Mouse (Mus musculus) liver, embryonic 13.5 days (tissue): ENCODE measurements around the gene Olfr1375. TPM values are rescaled to one million over a fixed set of nuclear protein-coding genes. Genes with fewer than 3 reads are reported as not detected.

ENCODE experiments used
- ATAC-seq: fragments of 200-750 bp; cut with Nextera tagmentation; 2 replicates; pipeline ENCODE4 v1.8.0; 2017; ENCODE audit warnings: low read depth, mild to moderate bottlenecking, moderate number of reproducible peaks, moderate library complexity
- DNase-seq: peaks from one replicate; pipeline ENCODE4 v3.0.0; 2022
- H3K27ac ChIP-seq: fragments of 300-500 bp; sonication (generic); 2 replicates; pipeline ENCODE4 v1.5.1; 2015; ENCODE audit warnings: moderate library complexity, mild to moderate bottlenecking, inconsistent platforms
- H3K27me3 ChIP-seq: fragments of 300-500 bp; sonication (generic); 2 replicates; pipeline ENCODE4 v1.6.1; 2015; ENCODE audit warnings: mild to moderate bottlenecking, inconsistent platforms
- H3K36me3 ChIP-seq: fragments of 300-500 bp; sonication (generic); 2 replicates; pipeline ENCODE4 v1.6.1; 2015; ENCODE audit warnings: mild to moderate bottlenecking, inconsistent platforms
- H3K4me1 ChIP-seq: fragments of 300-500 bp; sonication (generic); replicated peaks from 2 replicates; pipeline ENCODE4 v1.6.1; 2015; ENCODE audit warnings: inconsistent platforms
- H3K4me2 ChIP-seq: fragments of 300-500 bp; sonication (generic); 2 replicates; pipeline ENCODE4 v1.6.1; 2015; ENCODE audit warnings: inconsistent platforms, mild to moderate bottlenecking, moderate library complexity
- H3K4me3 ChIP-seq: fragments of 300-500 bp; sonication (generic); replicated peaks from 2 replicates; pipeline ENCODE4 v1.5.1; 2015; ENCODE audit warnings: mild to moderate bottlenecking, inconsistent platforms
- H3K9ac ChIP-seq: fragments of 300-500 bp; sonication (generic); 2 replicates; pipeline ENCODE4 v1.6.1; 2015; ENCODE audit warnings: mild to moderate bottlenecking, inconsistent platforms
- H3K9me3 ChIP-seq: fragments of 300-500 bp; sonication (generic); replicated peaks from 2 replicates; pipeline ENCODE4 v1.6.1; 2016; ENCODE audit warnings: inconsistent platforms
- whole genome bisulfite sequencing: fragments of 180-500 bp; shearing (Covaris S2); methylation state at CpG from one replicate; pipeline ENCODE4 v1.1.7; 2015; ENCODE audit not compliant: insufficient replicate concordance; 5-methylcytosine and 5-hydroxymethylcytosine counted together
- polyA plus RNA-seq: library from polyadenylated mRNA; unstranded; fragments of >200 nt; fragmentation: Nextera tagmentation; extraction: Ambion mirVana; gene quantifications from 2 replicates; pipeline ENCODE4 v1.2.1, GENCODE M21; 2015

Olfr1375 gene
- polyA plus RNA-seq, 1 experiment from 2014 or later: not detected

GRCm38 (mm10) chr11:51051678-51052077, 3.8 kb downstream of the Olfr1375 start:
- Histone ChIP-seq H3K36me3 (no peaks in the 10 kb centered on the region), H3K27ac (no peak overlapping the region), H3K4me3 (no peak overlapping the region), H3K9me3 (no peaks in the 10 kb centered on the region), H3K27me3 (no peaks in the 10 kb centered on the region), H3K4me1 (no peaks in the 10 kb centered on the region), H3K9ac (no peak overlapping the region), H3K4me2 (no peak overlapping the region)
- DNase-seq (no peak), ATAC-seq (no peak)
- WGBS: 46% methylated on average over 2 of the region's 2 CpGs

GRCm38 (mm10) chr11:51053230-51053629, 5.3 kb downstream of the Olfr1375 start:
- H3K4me3 ChIP-seq: no peak overlapping the region
- no peaks in the 10 kb centered on the region for H3K27me3 ChIP-seq
- no peak overlapping the region for H3K4me2 ChIP-seq
- H3K27ac ChIP-seq: no peak overlapping the region
- no peak overlapping the region for H3K9ac ChIP-seq
- DNase-seq (no peak), ATAC-seq (no peak)
- H3K9me3 ChIP-seq: no peaks in the 10 kb centered on the region
- 38% methylated on average over 3 of the region's 3 CpGs for WGBS
- H3K36me3 ChIP-seq: no peaks in the 10 kb centered on the region
- no peaks in the 10 kb centered on the region for H3K4me1 ChIP-seq

- peak within 1 kb of the TSS; percentile 73 for H3K4me2 ChIP-seq
- H3K36me3 ChIP-seq: no peaks in the 10 kb centered on the region
- H3K27me3 ChIP-seq: no peaks in the 10 kb centered on the region
- H3K4me3 ChIP-seq: peak within 1 kb of the TSS; percentile 66
- H3K4me1 ChIP-seq: peaks cover 9% of the 10 kb centered on the region
- peak; percentile 34 for DNase-seq
- WGBS: under 1% methylated on average over 32 of the region's 32 CpGs
- peak within 1 kb of the TSS; percentile 68 for H3K9ac ChIP-seq
- peak; percentile 75 for ATAC-seq
- no peak within 1 kb of the TSS for H3K27ac ChIP-seq
- H3K9me3 ChIP-seq: no peaks in the 10 kb centered on the region
These were observed 11.3 kb downstream of the Olfr1375 start, which contains the start of gene Zfp354a for GRCm38 (mm10) chr11:51059151-51059571. Gene Zfp354a (plus strand): TSS chr11:51059257.

GRCm38 (mm10) chr11:51059640-51060039, 11.7 kb downstream of the Olfr1375 start:
- Histone ChIP-seq H3K27me3 (no peaks in the 10 kb centered on the region), H3K27ac (no peak overlapping the region), H3K4me1 (peaks cover 9% of the 10 kb centered on the region), H3K9ac (peak overlapping the region; percentile 68), H3K9me3 (no peaks in the 10 kb centered on the region), H3K4me2 (peak overlapping the region; percentile 73), H3K36me3 (no peaks in the 10 kb centered on the region), H3K4me3 (peak overlapping the region; percentile 66)
- DNase-seq (no peak), ATAC-seq (no peak; the same call in 1 of the 2 replicates)
- WGBS: 15% methylated on average over 14 of the region's 14 CpGs

- Histone ChIP-seq H3K9ac (no peak overlapping the region), H3K4me1 (peaks cover 9% of the 10 kb centered on the region), H3K27ac (no peak overlapping the region), H3K4me2 (no peak overlapping the region), H3K27me3 (no peaks in the 10 kb centered on the region), H3K36me3 (no peaks in the 10 kb centered on the region), H3K9me3 (no peaks in the 10 kb centered on the region), H3K4me3 (no peak overlapping the region)
- DNase-seq (no peak), ATAC-seq (no peak)
- WGBS: 77% methylated on average over 6 of the region's 6 CpGs
These were observed 13.1 kb downstream of the Olfr1375 start for GRCm38 (mm10) chr11:51060981-51061380.

- ATAC-seq: no peak
These were observed 15.4 kb downstream of the Olfr1375 start for GRCm38 (mm10) chr11:51063276-51063675.

GRCm38 (mm10) chr11:51063841-51064240, 15.9 kb downstream of the Olfr1375 start:
- Histone ChIP-seq H3K27me3 (no peaks in the 10 kb centered on the region), H3K36me3 (peaks cover 6% of the 10 kb centered on the region; the same call in 1 of the 2 replicates), H3K27ac (no peak overlapping the region), H3K9ac (no peak overlapping the region), H3K4me1 (peaks cover 9% of the 10 kb centered on the region), H3K9me3 (no peaks in the 10 kb centered on the region), H3K4me3 (no peak overlapping the region), H3K4me2 (no peak overlapping the region)
- no peak for ATAC-seq
- 75% methylated on average over 8 of the region's 8 CpGs for WGBS
- DNase-seq: no peak

More at GRCm38 (mm10) chr11:51063276-51063675, 15.4 kb downstream of the Olfr1375 start:
- 76% methylated on average over 7 of the region's 7 CpGs for WGBS
- no peak overlapping the region for H3K27ac ChIP-seq
- H3K36me3 ChIP-seq: peaks cover under 1% of the 10 kb centered on the region; the same call in 1 of the 2 replicates
- H3K9ac ChIP-seq: no peak overlapping the region
- H3K9me3 ChIP-seq: no peaks in the 10 kb centered on the region
- DNase-seq: no peak
- H3K4me1 ChIP-seq: peaks cover 9% of the 10 kb centered on the region
- no peak overlapping the region for H3K4me2 ChIP-seq
- no peaks in the 10 kb centered on the region for H3K27me3 ChIP-seq
- H3K4me3 ChIP-seq: no peak overlapping the region

- H3K36me3 ChIP-seq: no peaks in the 10 kb centered on the region
- no peak overlapping the region for H3K27ac ChIP-seq
- no peak overlapping the region for H3K9ac ChIP-seq
- no peaks in the 10 kb centered on the region for H3K4me1 ChIP-seq
- H3K4me2 ChIP-seq: no peak overlapping the region
- DNase-seq (no peak), ATAC-seq (no peak)
- H3K27me3 ChIP-seq: no peaks in the 10 kb centered on the region
- 32% methylated on average over 7 of the region's 7 CpGs for WGBS
- H3K9me3 ChIP-seq: no peaks in the 10 kb centered on the region
- no peak overlapping the region for H3K4me3 ChIP-seq
These were observed 36.6 kb downstream of the Olfr1375 start for GRCm38 (mm10) chr11:51084527-51084926.

GRCm38 (mm10) chr11:51085269-51085668, 37.4 kb downstream of the Olfr1375 start:
- ATAC-seq: no peak

More at GRCm38 (mm10) chr11:51085269-51085668, 37.4 kb downstream of the Olfr1375 start:
- Histone ChIP-seq H3K4me2 (no peak overlapping the region), H3K9me3 (no peaks in the 10 kb centered on the region), H3K4me3 (no peak overlapping the region), H3K27me3 (no peaks in the 10 kb centered on the region), H3K9ac (no peak overlapping the region), H3K4me1 (no peaks in the 10 kb centered on the region), H3K36me3 (no peaks in the 10 kb centered on the region), H3K27ac (no peak overlapping the region)
- no peak for DNase-seq
- WGBS: 54% methylated on average over 13 of the region's 13 CpGs

Other genes with a start within 250 kb of the Olfr1375 start
- gene Zfp354c, start 220.4 kb upstream of the Olfr1375 start, polyA plus RNA-seq: 1.7 TPM in 2 replicates
- 0.07 TPM in 2 replicates for gene Zfp879, start 206.6 kb upstream of the Olfr1375 start, polyA plus RNA-seq
- 0.03 TPM in 1 of 2 replicates, not detected in the other for gene Grm6, start 197.4 kb upstream of the Olfr1375 start, polyA plus RNA-seq
- gene Zfp454, start 160.5 kb upstream of the Olfr1375 start, polyA plus RNA-seq: 0.37 and 0.70 TPM in 2 replicates
- 3.1 and 3.2 TPM in 2 replicates for gene Zfp2, start 131.9 kb upstream of the Olfr1375 start, polyA plus RNA-seq
- 0.10 and 0.20 TPM in 2 replicates for gene Zfp354b, start 116.5 kb upstream of the Olfr1375 start, polyA plus RNA-seq
- gene 4933414I15Rik, start 104.3 kb upstream of the Olfr1375 start, polyA plus RNA-seq: not detected in 2 replicates
- not detected in 2 replicates for gene Prop1, start 94.3 kb upstream of the Olfr1375 start, polyA plus RNA-seq
- gene Olfr1378, start 81.6 kb upstream of the Olfr1375 start, polyA plus RNA-seq: not detected in 2 replicates
- gene Olfr1377, start 66.1 kb upstream of the Olfr1375 start, polyA plus RNA-seq: not detected in 2 replicates
- not detected in 2 replicates for gene Olfr51, start 44.5 kb upstream of the Olfr1375 start, polyA plus RNA-seq
- not detected in 2 replicates for gene Olfr54, start 33.9 kb upstream of the Olfr1375 start, polyA plus RNA-seq
- gene Zfp354a, start 11.1 kb downstream of the Olfr1375 start, polyA plus RNA-seq: 1.5 and 2.1 TPM in 2 replicates
- gene Gm12569, start 172.4 kb downstream of the Olfr1375 start, polyA plus RNA-seq: not detected in 2 replicates
- 51.0 and 62.9 TPM in 2 replicates for gene Clk4, start 213.6 kb downstream of the Olfr1375 start, polyA plus RNA-seq
- 0.59 TPM in 2 replicates for gene BC049762, start 214.9 kb downstream of the Olfr1375 start, polyA plus RNA-seq
- 0.30 and 0.37 TPM in 2 replicates for gene Col23a1, start 241.8 kb downstream of the Olfr1375 start, polyA plus RNA-seq